Mouse (Mus musculus) forebrain, embryonic 15.5 days (tissue): ENCODE measurements around the gene Pih1d1. TPM values are rescaled to one million over a fixed set of nuclear protein-coding genes. Genes with fewer than 3 reads are reported as not detected.
"Not testable (repeated sequence)": the region's sequence is repeated elsewhere in the genome, so short reads cannot be mapped to it uniquely, and the experiment has no call there.

Source experiments
- ATAC-seq: fragments of 200-750 bp; cut with Nextera tagmentation; replicated peaks from 2 replicates; pipeline ENCODE4 v1.8.0; 2017; ENCODE audit warnings: mild to moderate bottlenecking, moderate TSS enrichment, moderate library complexity
- H3K27ac ChIP-seq: fragments of 300-500 bp; sonication (generic); replicated peaks from 2 replicates; pipeline ENCODE4 v1.5.1; 2015; ENCODE audit warnings: mild to moderate bottlenecking, inconsistent platforms
- H3K27me3 ChIP-seq: fragments of 300-500 bp; sonication (generic); 2 replicates; pipeline ENCODE4 v1.6.1; 2015; ENCODE audit warnings: inconsistent platforms
- H3K36me3 ChIP-seq: fragments of 300-500 bp; sonication (generic); 2 replicates; pipeline ENCODE4 v1.6.1; 2015; ENCODE audit warnings: mild to moderate bottlenecking, inconsistent platforms
- H3K4me1 ChIP-seq: fragments of 300-500 bp; sonication (generic); 2 replicates; pipeline ENCODE4 v1.6.1; 2015; ENCODE audit warnings: inconsistent platforms
- H3K4me2 ChIP-seq: fragments of 300-500 bp; sonication (generic); replicated peaks from 2 replicates; pipeline ENCODE4 v1.6.1; 2015; ENCODE audit warnings: mild to moderate bottlenecking, inconsistent platforms
- H3K4me3 ChIP-seq: fragments of 300-500 bp; sonication (generic); 2 replicates; pipeline ENCODE4 v1.5.1; 2015; ENCODE audit warnings: mild to moderate bottlenecking, inconsistent platforms
- H3K9ac ChIP-seq: fragments of 300-500 bp; sonication (generic); replicated peaks from 2 replicates; pipeline ENCODE4 v1.6.1; 2015; ENCODE audit warnings: mild to moderate bottlenecking, inconsistent platforms
- H3K9me3 ChIP-seq: fragments of 300-500 bp; sonication (generic); 2 replicates; pipeline ENCODE4 v1.6.1; 2016; ENCODE audit warnings: inconsistent platforms
- WGBS: fragments of 180-500 bp; shearing (Covaris S2); methylation state at CpG from one replicate; pipeline ENCODE4 v1.1.7; 2015; ENCODE audit warnings: mixed read lengths; 5-methylcytosine and 5-hydroxymethylcytosine counted together
- polyA plus RNA-seq: library from polyadenylated mRNA; unstranded; fragments of >200 nt; fragmentation: Nextera tagmentation; extraction: Ambion mirVana; gene quantifications from 2 replicates; pipeline ENCODE4 v1.2.1, GENCODE M21; 2015

Gene Pih1d1
- 96.0 and 96.9 TPM in 2 replicates for polyA plus RNA-seq

DNA sequence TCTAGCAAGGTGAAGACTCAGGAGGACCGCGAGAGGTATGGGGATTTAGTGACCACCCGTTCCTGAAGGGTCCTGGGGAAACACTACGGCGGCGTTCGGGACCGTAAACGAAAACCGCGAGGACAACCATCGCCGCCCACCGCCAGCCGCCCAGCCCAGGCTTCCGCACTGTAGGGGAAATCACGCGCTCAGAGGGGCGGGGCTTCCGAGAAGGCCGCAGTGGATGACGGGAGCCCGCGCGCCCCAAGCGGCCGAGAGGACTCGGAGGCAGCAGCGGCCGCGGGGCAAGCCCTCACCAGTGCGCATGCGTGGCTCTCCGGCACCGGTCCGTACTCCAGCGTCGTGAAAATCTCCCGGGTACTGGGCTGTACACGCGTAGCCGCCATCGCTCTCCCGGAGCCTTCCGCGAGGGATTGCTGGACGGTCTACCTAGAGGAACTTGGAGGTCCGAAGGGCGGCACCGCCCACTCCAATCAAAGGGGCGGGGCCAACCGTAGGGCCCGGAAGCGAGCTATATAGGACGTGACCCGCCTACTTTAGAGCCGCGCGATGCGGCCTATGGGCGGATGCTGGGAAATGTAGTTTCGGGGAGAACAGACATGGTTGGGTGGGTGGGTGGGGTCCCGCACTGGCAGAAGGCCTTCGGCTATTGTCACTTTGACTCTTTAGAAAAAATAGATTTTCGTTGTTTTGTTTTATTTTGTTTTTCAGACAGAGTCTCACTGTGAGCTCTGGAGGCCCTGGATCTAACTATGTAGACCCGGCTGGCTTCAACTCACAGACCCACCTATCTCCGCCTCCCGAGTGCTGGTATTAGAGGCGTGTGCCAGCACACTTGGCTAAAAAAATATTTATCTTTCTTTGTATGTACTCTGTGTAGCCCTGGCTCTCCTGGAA lies at the start of gene Pih1d1, which contains the start of gene Aldh16a1:
TSS of gene Pih1d1 (plus strand) at position 208 of the 897 bp plus-strand sequence.
TSS of gene Aldh16a1 (minus strand) at position 489 of the 897 bp plus-strand sequence.
- peak within 1 kb of the TSS; percentile 88 for H3K9ac ChIP-seq
- H3K27ac ChIP-seq, result peak within 1 kb of the TSS; percentile 98
- peak; percentile 96 for ATAC-seq
- H3K4me1 ChIP-seq, result peaks cover 21% of the 10 kb centered on the region
- H3K4me2 ChIP-seq, result peak within 1 kb of the TSS; percentile 73
- no peaks in the 10 kb centered on the region for H3K27me3 ChIP-seq
- H3K4me3 ChIP-seq, result peak within 1 kb of the TSS; percentile 79
- WGBS, result 5% methylated on average over 69 of the region's 69 CpGs
- no peaks in the 10 kb centered on the region for H3K9me3 ChIP-seq
- H3K36me3 ChIP-seq, result 0 out of 2 replicates have a peak, but pooled peaks cover 2% of the 10 kb centered on the region

DNA sequence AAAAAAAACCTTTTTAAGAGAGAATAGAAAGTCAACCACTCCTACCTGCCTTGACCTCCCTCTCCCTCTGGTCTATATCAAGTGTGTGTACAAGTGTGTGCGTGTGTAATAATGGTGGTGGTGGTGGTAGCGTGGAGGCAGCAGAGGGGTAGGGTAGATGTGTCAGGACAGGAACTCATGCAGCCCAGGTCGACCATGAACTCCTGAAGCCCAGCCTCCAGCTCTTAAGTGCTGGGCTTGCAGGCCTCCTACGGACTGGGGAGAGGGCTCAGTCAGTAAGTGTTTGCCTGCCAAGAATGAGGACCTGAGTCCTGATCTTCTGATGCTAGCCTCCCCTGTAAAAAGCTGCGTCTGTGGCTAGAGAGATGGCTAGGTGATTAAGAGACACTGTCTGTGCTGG lies 49.2 kb upstream of the Pih1d1 start:
- no peaks in the 10 kb centered on the region for H3K36me3 ChIP-seq
- no peak overlapping the region for H3K4me3 ChIP-seq
- WGBS, result 83% methylated on average over 5 of the region's 5 CpGs
- no peak overlapping the region for H3K27ac ChIP-seq
- H3K9me3 ChIP-seq, result no peaks in the 10 kb centered on the region
- no peak overlapping the region for H3K9ac ChIP-seq
- no peaks in the 10 kb centered on the region for H3K27me3 ChIP-seq
- no peak overlapping the region for H3K4me2 ChIP-seq
- no peak for ATAC-seq
- H3K4me1 ChIP-seq, result no peaks in the 10 kb centered on the region

DNA sequence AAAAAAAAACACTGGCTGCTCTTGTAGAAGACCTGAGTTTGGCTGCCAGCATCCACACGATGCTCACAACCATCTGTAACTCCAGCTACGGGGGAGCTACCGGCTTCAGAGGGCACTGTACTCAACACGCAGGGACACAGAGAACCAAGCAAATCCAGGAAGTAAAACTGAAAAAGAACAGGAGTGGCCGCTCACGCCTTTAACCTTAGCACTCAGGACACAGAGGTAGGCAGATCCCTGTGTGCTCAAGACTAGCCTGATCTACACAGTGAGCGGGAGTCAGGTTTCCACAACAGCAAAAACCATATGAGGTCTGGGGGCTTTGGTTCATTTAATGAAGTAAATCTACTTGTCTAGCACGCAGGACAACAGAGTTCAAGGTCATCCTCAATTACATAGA lies 48.6 kb upstream of the Pih1d1 start:
- Histone ChIP-seq H3K4me2 (no peak overlapping the region), H3K36me3 (no peaks in the 10 kb centered on the region), H3K4me1 (no peaks in the 10 kb centered on the region), H3K27me3 (no peaks in the 10 kb centered on the region), H3K27ac (no peak overlapping the region), H3K9me3 (no peaks in the 10 kb centered on the region), H3K4me3 (no peak overlapping the region), H3K9ac (no peak overlapping the region)
- WGBS, result 82% methylated on average over 8 of the region's 8 CpGs
- no peak for ATAC-seq

DNA sequence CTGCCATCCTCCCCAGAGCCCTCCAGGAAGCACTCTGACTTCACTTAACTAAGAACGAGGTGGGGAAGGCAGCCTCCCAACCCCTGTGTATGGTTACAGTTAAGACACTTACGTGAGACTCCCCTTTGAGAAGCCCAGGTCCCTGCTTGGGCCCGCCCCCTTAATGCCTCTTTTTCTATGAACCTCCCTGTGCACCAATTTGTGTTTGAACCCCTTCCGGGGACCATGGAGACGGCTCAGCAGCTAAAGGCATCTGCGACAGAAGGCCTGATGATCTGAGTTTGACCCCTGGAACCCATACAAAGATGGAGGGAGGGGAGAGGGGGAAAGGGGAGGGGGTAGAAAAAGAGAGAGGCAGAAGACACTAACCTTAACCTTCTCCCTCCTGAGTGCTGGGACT lies 47.7 kb upstream of the Pih1d1 start:
- no peak overlapping the region for H3K4me3 ChIP-seq
- no peak overlapping the region for H3K9ac ChIP-seq
- no peaks in the 10 kb centered on the region for H3K4me1 ChIP-seq
- no peaks in the 10 kb centered on the region for H3K27me3 ChIP-seq
- ATAC-seq, result no peak
- H3K36me3 ChIP-seq, result no peaks in the 10 kb centered on the region
- H3K9me3 ChIP-seq, result no peaks in the 10 kb centered on the region
- WGBS, result 32% methylated on average over 6 of the region's 6 CpGs
- no peak overlapping the region for H3K4me2 ChIP-seq
- no peak overlapping the region for H3K27ac ChIP-seq

DNA sequence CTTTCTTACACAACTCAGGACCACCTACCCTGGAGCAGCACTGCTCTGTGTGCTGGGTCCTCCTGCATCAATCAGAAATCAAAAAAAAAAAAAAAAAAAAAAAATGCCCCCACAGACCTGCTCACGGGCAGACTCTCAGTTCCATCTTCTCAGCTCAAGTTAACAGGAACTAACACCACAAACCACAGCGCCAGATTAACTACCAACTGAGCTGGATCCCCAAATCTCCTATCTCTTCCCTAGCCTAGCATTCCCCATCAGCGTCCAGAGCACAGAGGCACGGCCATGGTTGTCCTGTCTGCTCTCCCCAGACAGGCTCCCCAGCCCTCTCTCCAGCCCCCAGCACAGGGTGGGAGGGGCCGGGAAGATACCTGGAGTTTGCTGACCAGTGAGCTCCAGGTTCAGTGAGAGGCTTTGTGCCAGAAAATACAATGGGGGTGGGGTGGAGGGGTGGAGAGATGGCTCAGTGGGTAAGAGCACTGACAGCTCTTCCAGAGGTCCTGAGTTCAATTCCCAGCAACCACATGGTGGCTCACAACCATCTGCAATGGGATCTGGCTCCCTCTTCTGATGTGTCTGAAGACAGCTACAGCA lies 47.0 kb upstream of the Pih1d1 start:
- Histone ChIP-seq H3K9ac (no peak overlapping the region), H3K36me3 (no peaks in the 10 kb centered on the region), H3K27ac (no peak overlapping the region), H3K27me3 (no peaks in the 10 kb centered on the region), H3K4me1 (no peaks in the 10 kb centered on the region), H3K4me3 (no peak overlapping the region), H3K4me2 (no peak overlapping the region), H3K9me3 (no peaks in the 10 kb centered on the region)
- no peak for ATAC-seq
- 61% methylated on average over 5 of the region's 5 CpGs for WGBS

DNA sequence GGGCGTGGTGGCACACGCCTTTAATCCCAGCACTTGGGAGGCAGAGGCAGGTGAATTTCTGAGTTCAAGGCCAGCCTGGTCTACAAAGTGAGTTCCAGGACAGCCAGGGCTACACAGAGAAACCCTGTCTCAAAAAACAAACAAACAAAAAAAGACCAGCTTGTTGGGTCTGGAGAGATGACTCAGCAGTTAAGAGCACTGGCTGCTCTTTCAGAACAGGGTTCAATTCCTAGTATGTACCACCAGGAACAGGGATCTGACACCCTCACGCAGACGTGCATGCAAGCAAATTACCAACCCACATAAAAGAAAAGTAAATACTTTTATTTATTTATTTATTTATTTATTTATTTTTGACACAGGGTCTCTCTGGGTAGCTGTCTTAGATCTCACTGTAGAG lies 44.0 kb upstream of the Pih1d1 start:
- H3K4me3 ChIP-seq, H3K9ac ChIP-seq, H3K4me2 ChIP-seq, H3K36me3 ChIP-seq, H3K27me3 ChIP-seq, H3K27ac ChIP-seq, ATAC-seq, H3K9me3 ChIP-seq, H3K4me1 ChIP-seq: not testable (repeated sequence)
- 93% methylated on average over 4 of the region's 4 CpGs for WGBS

DNA sequence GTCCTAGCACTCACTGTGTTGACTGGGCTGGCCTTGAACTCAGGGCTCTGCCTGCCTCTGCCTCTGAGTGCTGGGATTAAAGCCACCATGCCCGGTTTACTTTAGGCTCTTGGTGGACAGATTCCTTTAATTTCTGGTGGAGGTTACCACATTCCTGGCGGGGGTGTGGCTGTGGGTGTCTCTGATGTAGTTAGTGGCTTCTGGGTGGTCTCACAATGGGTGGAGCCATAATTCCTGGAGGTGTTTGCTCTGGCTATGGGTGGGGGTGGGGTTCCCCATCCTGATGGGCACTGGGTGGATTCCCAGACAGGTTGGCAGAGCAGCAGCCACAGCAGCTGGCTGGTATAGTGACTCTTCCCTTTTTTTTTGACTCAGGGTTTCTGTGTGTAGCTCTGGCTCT lies 42.2 kb upstream of the Pih1d1 start:
- no peaks in the 10 kb centered on the region for H3K36me3 ChIP-seq
- H3K9me3 ChIP-seq, result no peaks in the 10 kb centered on the region
- no peaks in the 10 kb centered on the region for H3K27me3 ChIP-seq
- no peak overlapping the region for H3K9ac ChIP-seq
- WGBS, result 78% methylated on average over 2 of the region's 2 CpGs
- H3K4me2 ChIP-seq, result no peak overlapping the region
- ATAC-seq, result no peak
- H3K4me3 ChIP-seq, result no peak overlapping the region
- no peaks in the 10 kb centered on the region for H3K4me1 ChIP-seq
- H3K27ac ChIP-seq, result no peak overlapping the region

DNA sequence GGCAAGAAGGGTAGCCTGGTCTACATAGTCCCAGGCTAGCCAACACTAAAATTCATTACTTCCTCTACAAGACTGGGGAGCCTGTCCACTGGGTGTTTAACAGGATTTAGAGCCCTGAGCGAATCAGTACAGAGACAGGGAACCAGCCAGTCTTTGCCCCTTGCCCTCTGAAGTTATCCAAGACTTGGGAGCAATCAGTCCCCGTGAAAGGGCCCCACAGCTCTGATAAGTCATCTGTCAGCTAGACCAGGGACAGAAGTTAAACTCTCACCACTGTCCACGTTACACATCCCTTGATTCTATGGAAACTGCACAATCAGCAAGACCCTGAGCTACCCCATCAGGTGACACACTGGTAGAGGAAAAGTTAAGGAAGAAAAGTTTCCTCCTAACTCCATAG lies 41.6 kb upstream of the Pih1d1 start:
- no peak overlapping the region for H3K4me2 ChIP-seq
- no peak overlapping the region for H3K4me3 ChIP-seq
- H3K4me1 ChIP-seq, result no peaks in the 10 kb centered on the region
- no peaks in the 10 kb centered on the region for H3K9me3 ChIP-seq
- no peaks in the 10 kb centered on the region for H3K27me3 ChIP-seq
- no peak overlapping the region for H3K27ac ChIP-seq
- no peaks in the 10 kb centered on the region for H3K36me3 ChIP-seq
- no peak for ATAC-seq
- no peak overlapping the region for H3K9ac ChIP-seq
- WGBS, result 79% methylated on average over 3 of the region's 3 CpGs

DNA sequence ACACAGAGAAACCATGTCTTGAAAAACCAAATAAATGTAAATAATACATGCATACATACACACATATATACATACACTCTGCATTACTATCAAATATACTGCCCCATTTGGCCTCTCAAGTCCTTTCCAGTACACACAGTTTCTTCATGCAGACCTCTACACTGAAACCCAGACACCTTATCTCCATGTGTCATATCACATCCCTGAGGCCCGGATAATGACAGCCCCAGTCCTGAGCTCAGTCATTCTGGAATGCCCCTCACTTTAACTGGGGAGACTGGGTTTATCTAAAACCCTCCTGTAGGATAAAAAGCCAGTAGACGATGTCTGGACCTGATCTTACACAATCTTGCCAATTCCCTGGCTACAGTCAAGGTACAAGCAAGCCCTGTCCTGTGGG lies 40.6 kb upstream of the Pih1d1 start:
- no peaks in the 10 kb centered on the region for H3K4me1 ChIP-seq
- H3K9ac ChIP-seq, result no peak overlapping the region
- peaks cover 6% of the 10 kb centered on the region; the same call in 1 of the 2 replicates for H3K36me3 ChIP-seq
- no peak overlapping the region for H3K4me3 ChIP-seq
- no peaks in the 10 kb centered on the region for H3K9me3 ChIP-seq
- no peak overlapping the region for H3K27ac ChIP-seq
- WGBS, result 87% methylated on average over 2 of the region's 2 CpGs
- no peak overlapping the region for H3K4me2 ChIP-seq
- ATAC-seq, result no peak
- no peaks in the 10 kb centered on the region for H3K27me3 ChIP-seq

DNA sequence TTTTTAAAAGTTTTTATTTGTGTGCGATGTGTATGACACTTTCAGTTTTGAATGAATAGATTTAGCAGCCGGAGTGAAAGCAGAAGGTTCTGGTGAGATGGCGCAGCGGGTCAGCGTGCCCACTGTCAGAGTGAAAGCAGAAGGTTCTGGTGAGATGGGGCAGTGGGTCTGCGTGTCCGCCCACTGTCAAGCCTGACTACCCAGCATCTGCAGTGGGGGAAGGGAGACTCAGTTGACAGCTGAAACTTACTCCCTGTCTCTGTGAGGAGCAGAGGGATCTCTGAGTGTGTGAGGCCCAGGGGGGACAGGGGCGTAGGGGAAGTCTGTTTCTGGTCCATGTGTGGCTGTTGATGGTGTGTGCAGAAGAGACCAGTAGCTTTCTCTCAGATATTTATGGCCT lies 36.5 kb upstream of the Pih1d1 start:
- H3K27ac ChIP-seq, result no peak overlapping the region
- WGBS, result 88% methylated on average over 8 of the region's 8 CpGs
- no peaks in the 10 kb centered on the region for H3K9me3 ChIP-seq
- H3K36me3 ChIP-seq, result peaks cover 44% of the 10 kb centered on the region
- H3K9ac ChIP-seq, result no peak overlapping the region
- no peak for ATAC-seq
- H3K27me3 ChIP-seq, result no peaks in the 10 kb centered on the region
- no peak overlapping the region for H3K4me3 ChIP-seq
- H3K4me1 ChIP-seq, result peaks cover 11% of the 10 kb centered on the region
- H3K4me2 ChIP-seq, result no peak overlapping the region

DNA sequence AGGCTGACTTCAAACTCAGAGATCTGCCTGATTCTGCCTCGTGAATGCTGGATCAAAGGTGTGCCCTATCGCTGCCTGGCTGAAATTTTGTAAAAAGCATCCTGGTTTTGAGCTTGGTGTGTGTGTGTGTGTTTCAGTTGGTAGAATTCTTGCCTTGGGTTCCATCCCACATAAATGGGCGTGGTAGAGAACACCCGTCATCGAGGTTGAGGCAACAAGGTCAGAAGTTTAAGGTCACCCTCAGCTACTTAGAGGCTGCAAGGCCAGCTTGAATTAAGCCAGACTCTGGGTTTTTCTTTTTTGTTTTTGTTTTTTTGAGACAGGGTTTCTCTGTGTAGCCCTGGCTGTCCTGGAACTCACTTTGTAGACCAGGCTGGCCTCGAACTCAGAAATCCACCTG lies 35.8 kb upstream of the Pih1d1 start:
- Histone ChIP-seq H3K9ac (no peak overlapping the region), H3K4me2 (no peak overlapping the region), H3K27me3 (no peaks in the 10 kb centered on the region), H3K4me3 (no peak overlapping the region), H3K27ac (no peak overlapping the region), H3K36me3 (peaks cover 51% of the 10 kb centered on the region), H3K4me1 (peaks cover 18% of the 10 kb centered on the region), H3K9me3 (no peaks in the 10 kb centered on the region)
- ATAC-seq, result no peak
- WGBS, result 96% methylated on average over 6 of the region's 6 CpGs

DNA sequence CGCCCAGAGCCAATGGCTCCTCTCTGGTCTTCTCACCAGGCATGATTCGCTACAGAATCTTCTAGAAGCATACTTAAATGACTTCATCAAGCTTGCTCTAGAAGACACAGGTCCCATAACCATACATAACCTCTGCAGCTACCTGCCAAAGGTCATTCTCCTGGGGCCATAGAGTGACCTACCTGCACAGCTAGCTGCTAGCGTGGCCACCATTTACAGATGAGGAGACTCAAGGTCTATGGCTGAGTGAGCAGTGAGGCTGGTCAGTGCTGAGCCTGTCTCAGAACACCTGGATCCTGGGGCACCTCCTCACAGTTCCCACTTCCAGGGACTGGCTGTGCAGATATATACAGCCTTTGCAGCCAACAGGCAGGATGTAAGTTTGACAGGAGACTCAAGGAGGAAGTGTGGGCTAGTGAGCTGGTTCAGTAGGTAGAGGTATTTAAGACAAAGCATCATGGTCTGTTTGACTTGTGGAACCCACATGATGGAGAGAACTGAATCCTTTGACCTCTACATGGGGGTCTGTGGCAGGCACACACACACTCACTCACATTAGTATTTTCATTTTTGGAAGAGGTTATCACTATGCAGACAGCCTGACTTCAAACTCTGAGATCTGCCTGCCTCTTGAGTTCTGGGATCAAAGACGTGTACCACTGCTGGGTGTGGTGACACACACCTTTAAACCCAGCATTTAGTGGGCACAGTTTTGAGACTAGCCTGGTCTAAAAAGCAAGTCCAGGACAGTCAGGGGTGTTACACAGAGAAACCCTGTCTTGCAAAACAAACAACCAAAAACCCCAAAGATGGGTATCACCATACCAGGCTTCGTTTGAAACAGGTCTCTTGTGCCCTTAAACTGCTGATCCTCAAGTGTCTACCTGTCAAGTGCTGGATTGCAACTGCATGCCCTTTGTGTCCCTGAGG lies 34.1 kb upstream of the Pih1d1 start:
- WGBS, result 82% methylated on average over 5 of the region's 5 CpGs
- Histone ChIP-seq H3K36me3 (peaks cover 52% of the 10 kb centered on the region), H3K4me2 (no peak overlapping the region)

More for the DNA sequence above, 34.1 kb upstream of the Pih1d1 start:
- H3K27me3 ChIP-seq, result no peaks in the 10 kb centered on the region
- ATAC-seq, result no peak
- peak overlapping the region; percentile 19; the same call in 1 of the 2 replicates for H3K9ac ChIP-seq
- H3K27ac ChIP-seq, result no peak overlapping the region
- no peak overlapping the region for H3K4me3 ChIP-seq
- H3K4me1 ChIP-seq, result peaks cover 27% of the 10 kb centered on the region
- H3K9me3 ChIP-seq, result no peaks in the 10 kb centered on the region
